Mouse (Mus musculus) forebrain, embryonic 12.5 days (tissue): ENCODE measurements around the gene Bmp7. TPM values are rescaled to one million over a fixed set of nuclear protein-coding genes. Genes with fewer than 3 reads are reported as not detected.
A peak's percentile ranks its signal among the peaks of the same experiment; 100 is the strongest.

Experiments used
- ATAC-seq: fragments of 200-750 bp; cut with Nextera tagmentation; 2 replicates; pipeline ENCODE4 v1.8.0; 2017; ENCODE audit warnings: moderate TSS enrichment; ENCODE audit not compliant: low FRiP score
- H3K27ac ChIP-seq: fragments of 300-500 bp; sonication (generic); 2 replicates; pipeline ENCODE4 v1.5.1; 2016; ENCODE audit warnings: mild to moderate bottlenecking
- H3K27me3 ChIP-seq: fragments of 300-500 bp; sonication (generic); 2 replicates; pipeline ENCODE4 v1.6.1; 2016; ENCODE audit warnings: mild to moderate bottlenecking
- H3K36me3 ChIP-seq: fragments of 300-500 bp; sonication (generic); replicated peaks from 2 replicates; pipeline ENCODE4 v1.6.1; 2016; ENCODE audit warnings: mild to moderate bottlenecking
- H3K4me1 ChIP-seq: fragments of 300-500 bp; sonication (generic); 2 replicates; pipeline ENCODE4 v1.6.1; 2016
- H3K4me2 ChIP-seq: fragments of 300-500 bp; sonication (generic); 2 replicates; pipeline ENCODE4 v1.6.1; 2016; ENCODE audit warnings: mild to moderate bottlenecking, moderate library complexity
- H3K4me3 ChIP-seq: fragments of 300-500 bp; sonication (generic); replicated peaks from 2 replicates; pipeline ENCODE4 v1.5.1; 2016; ENCODE audit warnings: mild to moderate bottlenecking
- H3K9ac ChIP-seq: fragments of 300-500 bp; sonication (generic); 2 replicates; pipeline ENCODE4 v1.6.1; 2016; ENCODE audit warnings: mild to moderate bottlenecking
- H3K9me3 ChIP-seq: fragments of 300-500 bp; sonication (generic); 2 replicates; pipeline ENCODE4 v1.6.1; 2016
- WGBS: fragments of 180-500 bp; shearing (Covaris S2); methylation state at CpG from one replicate; pipeline ENCODE4 v1.1.7; 2016; 5-methylcytosine and 5-hydroxymethylcytosine counted together
- polyA plus RNA-seq: library from polyadenylated mRNA; unstranded; fragments of >200 nt; fragmentation: Nextera tagmentation; extraction: Ambion mirVana; gene quantifications from 2 replicates; pipeline ENCODE4 v1.2.1, GENCODE M21; 2016

Gene Bmp7
- polyA plus RNA-seq, 1 experiment from 2014 or later, result 13.2 TPM

GRCm38 (mm10) chr2:172900954-172901701 lies 39.0 kb downstream of the Bmp7 start:
- H3K4me1 ChIP-seq, result no peaks in the 10 kb centered on the region
- H3K9me3 ChIP-seq, result 0 out of 2 replicates have a peak, but pooled peaks cover 6% of the 10 kb centered on the region
- H3K9ac ChIP-seq, result no peak overlapping the region
- ATAC-seq, result no peak
- H3K27ac ChIP-seq, result no peak overlapping the region
- H3K4me2 ChIP-seq, result no peak overlapping the region
- no peak overlapping the region for H3K4me3 ChIP-seq
- no peaks in the 10 kb centered on the region for H3K27me3 ChIP-seq
- no peaks in the 10 kb centered on the region for H3K36me3 ChIP-seq
- WGBS, result 79% methylated on average over 10 of the region's 10 CpGs

- Histone ChIP-seq H3K27ac (no peak overlapping the region), H3K9me3 (no peaks in the 10 kb centered on the region), H3K4me3 (no peak overlapping the region), H3K4me2 (no peak overlapping the region), H3K9ac (no peak overlapping the region), H3K4me1 (no peaks in the 10 kb centered on the region; the same call in 1 of the 2 replicates), H3K27me3 (no peaks in the 10 kb centered on the region), H3K36me3 (no peaks in the 10 kb centered on the region; the same call in none of the 2 replicates)
- WGBS, result 84% methylated on average over 15 of the region's 15 CpGs
- ATAC-seq, result no peak
Observed at GRCm38 (mm10) chr2:172889756-172890443, 50.2 kb downstream of the Bmp7 start.

DNA sequence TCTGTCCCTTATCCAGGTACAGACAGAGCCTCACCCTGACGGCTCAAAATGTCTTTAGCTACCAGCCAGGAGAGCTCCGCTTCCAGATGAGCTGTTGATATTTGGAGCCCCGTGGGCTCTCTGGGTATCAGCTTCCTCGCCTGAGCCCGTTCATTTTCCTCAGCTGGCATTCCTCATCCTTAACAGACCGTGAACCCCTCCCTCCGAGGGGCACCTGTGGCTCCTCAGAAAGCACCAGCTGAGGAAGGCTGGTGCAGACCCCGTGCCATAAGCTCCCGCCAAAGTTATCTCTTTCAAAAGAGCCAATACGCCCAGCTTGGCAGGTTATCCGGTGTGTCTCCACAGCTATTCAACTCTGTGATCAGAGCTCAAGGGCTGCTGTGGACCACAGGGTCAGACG lies 50.9 kb downstream of the Bmp7 start:
- H3K27me3 ChIP-seq, result no peaks in the 10 kb centered on the region
- ATAC-seq, result no peak
- H3K4me1 ChIP-seq, result no peaks in the 10 kb centered on the region; the same call in 1 of the 2 replicates
- H3K27ac ChIP-seq, result no peak overlapping the region
- H3K36me3 ChIP-seq, result no peaks in the 10 kb centered on the region; the same call in none of the 2 replicates
- H3K4me2 ChIP-seq, result no peak overlapping the region
- H3K4me3 ChIP-seq, result no peak overlapping the region
- no peaks in the 10 kb centered on the region for H3K9me3 ChIP-seq
- H3K9ac ChIP-seq, result no peak overlapping the region
- 73% methylated on average over 12 of the region's 12 CpGs for WGBS

GRCm38 (mm10) chr2:172888147-172888546 lies 52.0 kb downstream of the Bmp7 start:
- Histone ChIP-seq H3K4me3 (no peak overlapping the region), H3K9ac (no peak overlapping the region), H3K36me3 (no peaks in the 10 kb centered on the region; the same call in none of the 2 replicates), H3K4me2 (no peak overlapping the region), H3K27ac (no peak overlapping the region), H3K27me3 (no peaks in the 10 kb centered on the region), H3K4me1 (no peaks in the 10 kb centered on the region; the same call in 1 of the 2 replicates), H3K9me3 (no peaks in the 10 kb centered on the region)
- no peak for ATAC-seq
- 79% methylated on average over 12 of the region's 12 CpGs for WGBS

GRCm38 (mm10) chr2:172885861-172886260 lies 54.3 kb downstream of the Bmp7 start:
- 76% methylated on average over 7 of the region's 7 CpGs for WGBS

GRCm38 (mm10) chr2:172884584-172884983 lies 55.5 kb downstream of the Bmp7 start:
- WGBS, result 91% methylated on average over 6 of the region's 6 CpGs
- no peaks in the 10 kb centered on the region for H3K9me3 ChIP-seq
- no peak overlapping the region for H3K4me2 ChIP-seq
- no peaks in the 10 kb centered on the region; the same call in 1 of the 2 replicates for H3K4me1 ChIP-seq
- ATAC-seq, result no peak
- no peak overlapping the region for H3K4me3 ChIP-seq
- H3K36me3 ChIP-seq, result no peaks in the 10 kb centered on the region
- no peak overlapping the region for H3K9ac ChIP-seq
- no peak overlapping the region for H3K27ac ChIP-seq
- H3K27me3 ChIP-seq, result no peaks in the 10 kb centered on the region

More at GRCm38 (mm10) chr2:172885861-172886260, 54.3 kb downstream of the Bmp7 start:
- H3K36me3 ChIP-seq, result no peaks in the 10 kb centered on the region
- H3K27ac ChIP-seq, result no peak overlapping the region
- no peaks in the 10 kb centered on the region for H3K27me3 ChIP-seq
- no peaks in the 10 kb centered on the region; the same call in 1 of the 2 replicates for H3K4me1 ChIP-seq
- no peak overlapping the region for H3K4me3 ChIP-seq
- no peak overlapping the region for H3K4me2 ChIP-seq
- ATAC-seq, result no peak
- H3K9me3 ChIP-seq, result no peaks in the 10 kb centered on the region
- H3K9ac ChIP-seq, result no peak overlapping the region

DNA sequence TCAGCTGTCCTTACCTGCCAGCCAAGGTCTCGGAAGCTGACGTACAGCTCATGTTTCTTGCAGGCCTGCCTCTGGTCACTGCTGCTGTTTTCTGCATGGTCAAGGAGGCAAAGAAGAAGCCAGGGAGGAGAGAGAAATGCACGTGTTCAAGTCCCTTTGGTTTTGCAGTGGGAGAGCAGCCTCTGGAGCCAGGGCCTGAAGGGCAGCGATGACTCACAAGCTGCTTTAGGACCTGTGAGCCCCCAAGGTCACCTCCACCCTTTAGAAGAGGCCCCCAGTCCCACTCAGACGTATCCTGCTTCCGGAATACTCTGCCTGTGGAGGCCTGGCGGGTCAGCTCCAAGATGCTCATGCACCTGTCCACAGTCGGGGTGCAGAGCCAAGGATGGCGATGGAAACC lies 64.9 kb downstream of the Bmp7 start:
- Histone ChIP-seq H3K9me3 (no peaks in the 10 kb centered on the region), H3K4me3 (no peak overlapping the region), H3K36me3 (no peaks in the 10 kb centered on the region), H3K27me3 (0 out of 2 replicates have a peak, but pooled peaks cover 1% of the 10 kb centered on the region), H3K9ac (no peak overlapping the region), H3K4me1 (peaks cover 7% of the 10 kb centered on the region), H3K27ac (no peak overlapping the region), H3K4me2 (no peak overlapping the region)
- ATAC-seq, result no peak
- WGBS, result 95% methylated on average over 9 of the region's 9 CpGs

- WGBS, result 86% methylated on average over 5 of the region's 5 CpGs
- Histone ChIP-seq H3K27me3 (peaks cover 20% of the 10 kb centered on the region; the same call in 1 of the 2 replicates), H3K4me2 (no peak overlapping the region), H3K36me3 (no peaks in the 10 kb centered on the region), H3K4me1 (peaks cover 20% of the 10 kb centered on the region), H3K9ac (no peak overlapping the region), H3K27ac (no peak overlapping the region), H3K9me3 (no peaks in the 10 kb centered on the region), H3K4me3 (no peak overlapping the region)
- ATAC-seq, result no peak
Observed at GRCm38 (mm10) chr2:172866356-172866755, 73.8 kb downstream of the Bmp7 start.

DNA sequence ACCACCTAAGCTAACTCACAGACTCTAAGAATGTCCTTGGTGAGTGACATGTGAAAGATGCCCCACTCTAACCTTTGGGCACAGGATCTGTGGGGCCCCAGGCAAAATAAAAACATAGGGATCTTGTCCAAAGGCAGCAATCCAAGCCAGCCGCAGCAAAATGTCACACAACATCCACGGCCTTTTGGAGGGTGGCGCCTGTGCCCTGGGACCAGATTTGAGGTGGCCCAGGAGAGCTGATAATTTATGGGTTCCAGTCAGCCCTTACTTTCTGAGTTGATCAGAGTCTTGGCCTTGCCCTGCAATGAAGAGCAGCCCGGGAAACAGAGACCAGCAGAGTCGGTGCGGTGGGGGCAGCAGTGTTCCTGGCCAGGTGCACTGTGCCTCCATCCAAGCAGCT lies 75.0 kb downstream of the Bmp7 start:
- no peak for ATAC-seq
- 96% methylated on average over 6 of the region's 6 CpGs for WGBS
- peaks cover 19% of the 10 kb centered on the region for H3K4me1 ChIP-seq
- no peak overlapping the region for H3K4me2 ChIP-seq
- peaks cover 21% of the 10 kb centered on the region; the same call in 1 of the 2 replicates for H3K27me3 ChIP-seq
- H3K4me3 ChIP-seq, result no peak overlapping the region
- no peak overlapping the region for H3K9ac ChIP-seq
- no peaks in the 10 kb centered on the region for H3K36me3 ChIP-seq
- H3K27ac ChIP-seq, result no peak overlapping the region
- H3K9me3 ChIP-seq, result no peaks in the 10 kb centered on the region

DNA sequence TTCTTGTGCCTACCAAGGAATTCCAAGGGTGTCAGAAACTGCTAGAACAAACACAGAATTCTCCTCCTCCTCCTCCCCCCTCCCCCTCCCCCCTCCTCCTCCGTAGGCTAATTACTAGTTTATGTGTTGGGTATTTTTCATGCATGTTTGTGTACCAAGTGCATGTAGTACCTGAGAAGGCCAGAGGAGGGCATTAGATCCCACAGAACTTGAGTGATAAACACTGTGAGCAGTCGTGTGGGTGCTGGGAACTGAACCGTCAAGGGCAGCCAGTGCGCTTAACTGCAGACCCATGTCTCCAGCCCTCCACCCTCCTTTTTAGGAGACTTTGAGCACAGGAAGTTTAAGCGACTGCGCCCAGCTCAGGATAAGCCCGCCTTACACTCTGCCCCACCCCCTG lies 75.6 kb downstream of the Bmp7 start:
- no peak overlapping the region for H3K27ac ChIP-seq
- H3K4me1 ChIP-seq, result peaks cover 19% of the 10 kb centered on the region
- no peak overlapping the region for H3K4me3 ChIP-seq
- no peak for ATAC-seq
- H3K36me3 ChIP-seq, result no peaks in the 10 kb centered on the region
- WGBS, result 94% methylated on average over 6 of the region's 7 CpGs
- no peaks in the 10 kb centered on the region for H3K9me3 ChIP-seq
- H3K9ac ChIP-seq, result no peak overlapping the region
- H3K4me2 ChIP-seq, result no peak overlapping the region
- peaks cover 18% of the 10 kb centered on the region; the same call in 1 of the 2 replicates for H3K27me3 ChIP-seq

GRCm38 (mm10) chr2:172863469-172863856 lies 76.7 kb downstream of the Bmp7 start:
- ATAC-seq, result no peak
- peaks cover 18% of the 10 kb centered on the region; the same call in 1 of the 2 replicates for H3K27me3 ChIP-seq
- H3K36me3 ChIP-seq, result no peaks in the 10 kb centered on the region
- no peak overlapping the region for H3K4me3 ChIP-seq
- 67% methylated on average over 14 of the region's 14 CpGs for WGBS
- no peak overlapping the region for H3K27ac ChIP-seq
- H3K9ac ChIP-seq, result no peak overlapping the region
- H3K4me1 ChIP-seq, result peaks cover 19% of the 10 kb centered on the region
- H3K9me3 ChIP-seq, result no peaks in the 10 kb centered on the region
- H3K4me2 ChIP-seq, result peak overlapping the region; percentile 42

DNA sequence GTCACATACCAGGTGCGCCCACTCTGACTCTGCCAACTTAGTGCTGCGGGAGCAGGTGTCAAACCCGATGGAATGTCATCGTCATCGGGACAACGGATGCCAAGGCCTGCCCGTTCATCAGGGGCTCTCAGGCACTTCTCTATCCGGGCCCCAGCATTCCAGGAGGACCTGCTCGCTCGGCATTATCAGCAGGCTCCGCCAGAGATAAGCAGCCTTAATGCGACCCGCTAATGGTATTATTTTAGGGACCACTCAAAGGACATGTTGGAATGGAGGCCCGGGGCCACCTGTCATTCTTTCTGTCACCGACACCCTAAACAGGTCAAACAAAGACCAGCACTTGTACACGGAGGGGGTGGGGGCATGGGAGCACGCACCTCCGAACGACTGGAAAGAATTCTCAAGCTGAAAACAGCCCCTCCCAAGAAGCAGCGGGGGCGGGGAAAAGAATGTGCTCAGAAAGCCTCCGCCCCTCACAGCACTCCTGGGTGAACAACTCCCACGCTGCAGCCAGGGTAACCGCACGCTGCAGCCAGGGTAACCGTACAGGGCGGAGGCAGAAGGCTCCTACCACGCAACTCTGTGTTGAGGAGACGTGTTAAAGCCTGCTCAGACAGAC lies 77.2 kb downstream of the Bmp7 start:
- H3K4me2 ChIP-seq, result peak overlapping the region; percentile 42
- peak overlapping the region; percentile 4; the same call in 1 of the 2 replicates for H3K4me3 ChIP-seq
- H3K4me1 ChIP-seq, result peaks cover 19% of the 10 kb centered on the region
- H3K36me3 ChIP-seq, result no peaks in the 10 kb centered on the region
- no peak overlapping the region for H3K27ac ChIP-seq
- ATAC-seq, result peak; percentile 31; the same call in 1 of the 2 replicates
- H3K27me3 ChIP-seq, result peaks cover 18% of the 10 kb centered on the region; the same call in 1 of the 2 replicates
- no peak overlapping the region for H3K9ac ChIP-seq
- 36% methylated on average over 29 of the region's 29 CpGs for WGBS
- H3K9me3 ChIP-seq, result no peaks in the 10 kb centered on the region
